Mouse (Mus musculus): Measurements from ENCODE around the gene Arpc4. TPM values are rescaled to one million over a fixed set of nuclear protein-coding genes. Genes with fewer than 3 reads are reported as not detected.

Arpc4 gene
- polyA plus RNA-seq, 1 experiment: 14.9 TPM

GRCm38 (mm10) chr6:113373491-113373890 is 4.4 kb upstream of the Arpc4 start:
- peaks cover 53% of the 10 kb centered on the region for H3K4me1 ChIP-seq (ENCODE audit: control insufficient read depth)
- H3K36me3 ChIP-seq (ENCODE audit: control insufficient read depth): peaks cover 74% of the 10 kb centered on the region
- TF ChIP-seq GATA1 (IDR thresholded peaks at IDR 0.05; ENCODE audit: low read length) (no peak), TAL1 (IDR thresholded peaks at IDR 0.05; ENCODE audit: low read length) (0 out of 3 replicates have a peak, but pooled peaks have one; percentile 28)
- H3K4me3 ChIP-seq (replicated peaks): peak overlapping the region; percentile 10
- no peaks in the 10 kb centered on the region for H3K27me3 ChIP-seq (ENCODE audit: control insufficient read depth)
- no peaks in the 10 kb centered on the region for H3K9me3 ChIP-seq (ENCODE audit: control insufficient read depth, low read length)

DNA sequence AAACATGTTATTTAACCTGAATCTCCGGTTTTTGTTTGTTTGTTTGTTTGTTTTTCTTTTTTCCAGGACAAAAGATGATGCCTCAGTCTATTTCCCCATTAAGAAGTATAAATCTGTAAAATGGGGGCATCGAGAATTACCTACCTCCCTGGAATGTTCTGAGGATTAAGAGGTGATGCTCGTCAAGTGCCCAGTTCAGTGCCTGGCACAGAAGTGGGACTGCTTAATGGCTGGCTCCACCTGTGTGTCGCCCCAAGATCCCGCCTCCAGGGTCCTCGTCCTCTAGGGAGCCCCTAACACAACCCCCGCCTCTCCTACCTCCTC is 781 bp upstream of the Arpc4 start:
- peaks cover 77% of the 10 kb centered on the region for H3K4me1 ChIP-seq (ENCODE audit: control insufficient read depth)
- H3K4me3 ChIP-seq (replicated peaks): peak overlapping the region; percentile 87
- peaks cover 62% of the 10 kb centered on the region for H3K36me3 ChIP-seq (ENCODE audit: control insufficient read depth)
- H3K9me3 ChIP-seq (ENCODE audit: control insufficient read depth, low read length): no peaks in the 10 kb centered on the region
- TF ChIP-seq GATA1 (IDR thresholded peaks at IDR 0.05; ENCODE audit: low read length) (no peak), TAL1 (IDR thresholded peaks at IDR 0.05; ENCODE audit: low read length) (no peak)
- no peaks in the 10 kb centered on the region for H3K27me3 ChIP-seq (ENCODE audit: control insufficient read depth)

- Histone ChIP-seq H3K9me3 (ENCODE audit: control insufficient read depth, low read length) (no peaks in the 10 kb centered on the region), H3K4me3 (replicated peaks) (peak overlapping the region; percentile 87), H3K4me1 (ENCODE audit: control insufficient read depth) (peaks cover 57% of the 10 kb centered on the region), H3K36me3 (ENCODE audit: control insufficient read depth) (peaks cover 63% of the 10 kb centered on the region), H3K27me3 (ENCODE audit: control insufficient read depth) (no peaks in the 10 kb centered on the region)
- TF ChIP-seq TAL1 (IDR thresholded peaks at IDR 0.05; ENCODE audit: low read length): no peak
- no peak for TF ChIP-seq GATA1 (IDR thresholded peaks at IDR 0.05; ENCODE audit: low read length)
Measured at GRCm38 (mm10) chr6:113379246-113379645, 1.3 kb downstream of the Arpc4 start.

GRCm38 (mm10) chr6:113380480-113380879 is 2.6 kb downstream of the Arpc4 start:
- no peak overlapping the region for H3K4me3 ChIP-seq (replicated peaks)
- peaks cover 48% of the 10 kb centered on the region for H3K4me1 ChIP-seq (ENCODE audit: control insufficient read depth)
- no peak for TF ChIP-seq GATA1 (IDR thresholded peaks at IDR 0.05; ENCODE audit: low read length)
- TF ChIP-seq TAL1 (IDR thresholded peaks at IDR 0.05; ENCODE audit: low read length): no peak
- peaks cover 63% of the 10 kb centered on the region for H3K36me3 ChIP-seq (ENCODE audit: control insufficient read depth)
- H3K27me3 ChIP-seq (ENCODE audit: control insufficient read depth): no peaks in the 10 kb centered on the region
- no peaks in the 10 kb centered on the region for H3K9me3 ChIP-seq (ENCODE audit: control insufficient read depth, low read length)

DNA sequence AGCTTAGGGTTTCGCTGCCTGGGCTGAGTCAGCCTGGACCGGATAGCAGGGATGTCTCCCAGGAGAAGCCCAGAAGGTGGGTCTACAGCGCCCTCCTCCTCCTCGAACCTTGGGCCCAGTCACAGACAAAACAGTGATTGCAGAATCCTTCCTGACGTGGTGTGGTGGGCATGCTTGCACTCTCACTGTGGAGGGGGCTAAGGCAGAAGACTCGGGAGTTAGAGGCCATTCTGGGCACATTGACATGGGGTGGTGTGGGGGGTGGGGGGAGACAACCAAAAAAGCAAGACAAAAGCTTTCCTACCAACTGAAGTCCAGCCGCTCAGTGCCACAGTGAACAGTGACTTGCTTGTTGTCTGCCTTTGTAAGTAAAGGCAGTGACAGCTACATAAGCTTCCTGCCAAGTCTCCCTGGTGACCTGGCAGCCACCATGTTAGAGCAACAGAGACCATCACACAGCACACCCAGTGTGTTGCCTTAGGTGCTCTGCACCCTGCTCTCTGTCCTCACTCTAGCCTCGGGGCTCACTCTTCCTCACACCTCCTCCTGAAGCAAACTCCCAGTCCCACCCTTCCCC is 6.5 kb downstream of the Arpc4 start:
- Histone ChIP-seq H3K36me3 (ENCODE audit: control insufficient read depth) (peaks cover 97% of the 10 kb centered on the region), H3K9me3 (ENCODE audit: control insufficient read depth, low read length) (no peaks in the 10 kb centered on the region), H3K4me1 (ENCODE audit: control insufficient read depth) (peaks cover 16% of the 10 kb centered on the region), H3K4me3 (replicated peaks) (no peak overlapping the region), H3K27me3 (ENCODE audit: control insufficient read depth) (no peaks in the 10 kb centered on the region)
- no peak for TF ChIP-seq GATA1 (IDR thresholded peaks at IDR 0.05; ENCODE audit: low read length)

DNA sequence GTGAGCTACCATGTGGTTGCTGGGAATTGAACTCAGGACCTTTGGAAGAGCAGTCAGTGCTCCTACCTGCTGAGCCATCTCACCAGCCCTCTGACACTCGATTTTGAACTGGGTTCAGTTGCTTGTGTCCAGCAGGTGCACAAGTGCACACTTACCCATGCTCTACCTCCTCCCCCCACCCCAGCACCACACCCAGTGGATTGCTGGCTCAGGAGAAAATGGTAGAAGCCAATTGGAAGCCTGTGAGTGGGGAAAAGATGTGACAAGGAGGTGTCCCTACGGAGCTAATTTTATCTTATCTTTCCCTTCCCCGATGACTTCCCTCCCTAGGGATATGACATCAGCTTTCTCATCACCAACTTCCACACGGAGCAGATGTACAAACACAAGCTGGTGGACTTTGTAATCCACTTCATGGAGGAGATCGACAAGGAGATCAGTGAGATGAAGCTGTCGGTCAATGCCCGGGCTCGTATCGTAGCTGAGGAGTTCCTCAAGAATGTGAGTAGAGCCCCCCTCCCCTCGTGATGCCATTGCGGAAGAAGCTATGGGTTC is 7.3 kb downstream of the Arpc4 start:
- no peak overlapping the region for H3K4me3 ChIP-seq (replicated peaks)
- H3K9me3 ChIP-seq (ENCODE audit: control insufficient read depth, low read length): no peaks in the 10 kb centered on the region
- H3K36me3 ChIP-seq (ENCODE audit: control insufficient read depth): peaks cover 100% of the 10 kb centered on the region
- TF ChIP-seq GATA1 (IDR thresholded peaks at IDR 0.05; ENCODE audit: low read length) (no peak), TAL1 (IDR thresholded peaks at IDR 0.05; ENCODE audit: low read length) (no peak)
- peaks cover 8% of the 10 kb centered on the region for H3K4me1 ChIP-seq (ENCODE audit: control insufficient read depth)
- H3K27me3 ChIP-seq (ENCODE audit: control insufficient read depth): no peaks in the 10 kb centered on the region

DNA sequence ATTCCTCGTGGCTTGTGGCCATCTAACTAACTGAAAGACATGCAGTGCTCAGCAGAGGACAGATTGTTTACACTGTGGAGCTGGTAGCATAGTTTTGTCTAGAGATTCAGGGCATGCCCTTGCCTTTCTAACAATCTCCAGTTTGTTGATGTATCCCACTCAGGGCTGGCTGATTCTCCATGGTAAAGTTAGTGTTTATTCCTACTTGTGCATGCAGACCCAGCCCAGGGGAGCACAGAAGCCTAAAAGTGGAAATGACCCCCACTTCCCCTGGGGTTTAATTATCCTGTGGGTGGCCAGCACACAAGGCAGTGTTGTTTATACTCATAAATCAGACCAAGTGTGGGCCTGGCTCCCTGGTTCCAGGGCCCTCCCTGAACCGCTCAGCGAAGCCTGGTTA is 8.1 kb downstream of the Arpc4 start:
- H3K4me3 ChIP-seq (replicated peaks): no peak overlapping the region
- no peak for TF ChIP-seq TAL1 (IDR thresholded peaks at IDR 0.05; ENCODE audit: low read length)
- H3K4me1 ChIP-seq (ENCODE audit: control insufficient read depth): peaks cover 2% of the 10 kb centered on the region; the same call in 1 of the 2 replicates
- H3K36me3 ChIP-seq (ENCODE audit: control insufficient read depth): peaks cover 100% of the 10 kb centered on the region
- no peaks in the 10 kb centered on the region for H3K9me3 ChIP-seq (ENCODE audit: control insufficient read depth, low read length)
- H3K27me3 ChIP-seq (ENCODE audit: control insufficient read depth): peaks cover under 1% of the 10 kb centered on the region; the same call in 1 of the 2 replicates

DNA sequence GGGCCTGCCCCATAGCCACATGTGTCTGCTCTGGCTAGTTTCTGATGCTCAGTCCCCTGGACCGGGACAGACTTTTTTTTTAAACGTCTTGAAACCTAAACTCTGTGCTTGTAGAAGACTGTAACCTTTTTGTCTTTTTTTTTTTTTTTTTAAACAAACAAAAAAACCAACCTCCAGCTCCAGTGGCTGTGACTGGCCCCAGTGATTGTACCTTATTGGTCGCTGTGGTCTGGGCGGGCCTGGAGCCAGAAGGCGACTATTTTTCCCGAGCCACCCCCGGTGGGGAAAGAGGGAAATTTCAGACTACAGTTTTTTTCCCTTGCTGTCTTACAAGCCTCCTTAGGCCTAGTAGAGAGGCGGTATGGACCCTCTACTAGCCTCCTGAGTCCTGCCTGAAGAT is 11.0 kb downstream of the Arpc4 start, which contains the start of gene Ttll3:
Ttll3 (plus strand) TSS at position 301 of the 400 bp plus-strand sequence.
- TF ChIP-seq GATA1 (IDR thresholded peaks at IDR 0.05; ENCODE audit: low read length) (no peak), TAL1 (IDR thresholded peaks at IDR 0.05; ENCODE audit: low read length) (no peak)

GRCm38 (mm10) chr6:113390715-113391114 is 12.8 kb downstream of the Arpc4 start:
- Histone ChIP-seq H3K36me3 (ENCODE audit: control insufficient read depth) (peaks cover 58% of the 10 kb centered on the region), H3K27me3 (ENCODE audit: control insufficient read depth) (peaks cover 27% of the 10 kb centered on the region), H3K9me3 (ENCODE audit: control insufficient read depth, low read length) (peaks cover 3% of the 10 kb centered on the region; the same call in 1 of the 2 replicates), H3K4me1 (ENCODE audit: control insufficient read depth) (peaks cover 8% of the 10 kb centered on the region), H3K4me3 (replicated peaks) (no peak overlapping the region)
- TF ChIP-seq GATA1 (IDR thresholded peaks at IDR 0.05; ENCODE audit: low read length) (no peak), TAL1 (IDR thresholded peaks at IDR 0.05; ENCODE audit: low read length) (no peak)

More for the DNA sequence above, 11.0 kb downstream of the Arpc4 start, which contains the start of gene Ttll3:
- Histone ChIP-seq H3K4me3 (replicated peaks) (no peak within 1 kb of the TSS), H3K27me3 (ENCODE audit: control insufficient read depth) (peaks cover 27% of the 10 kb centered on the region), H3K4me1 (ENCODE audit: control insufficient read depth) (peaks cover 8% of the 10 kb centered on the region), H3K9me3 (ENCODE audit: control insufficient read depth, low read length) (no peaks in the 10 kb centered on the region), H3K36me3 (ENCODE audit: control insufficient read depth) (peaks cover 73% of the 10 kb centered on the region)
